Mouse (Mus musculus) CH12F3 (cell line): Measurements from ENCODE around the gene Mcoln3.

Source experiments
- in situ Hi-C: fragments of 300-500 bp; cut with MboI; formaldehyde crosslinking; loops from 2 replicates; pipeline ENCODE4 v1.14.3; 2020; ENCODE audit warnings: low sequenced_read_pairs

Gene Mcoln3

DNA sequence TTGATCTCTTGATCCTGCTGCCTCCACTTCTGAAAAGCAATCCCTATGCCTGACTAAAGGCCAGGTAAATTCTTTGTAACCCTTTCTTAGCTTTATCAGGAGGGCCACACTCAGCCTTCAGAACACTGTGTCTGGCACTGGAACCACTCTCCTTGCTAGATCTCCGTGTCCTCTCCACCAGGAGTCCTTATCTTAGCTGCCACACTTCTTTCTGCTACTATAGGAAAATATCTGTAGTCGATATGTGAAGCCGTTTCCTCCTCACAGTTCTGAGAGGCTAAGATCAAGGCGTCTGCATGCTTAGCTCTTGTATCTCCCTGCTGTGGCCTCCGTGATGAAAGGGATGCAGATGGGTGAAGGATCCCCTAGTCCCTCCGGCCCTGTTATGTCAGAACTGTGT lies 10.0 kb downstream of the Mcoln3 start:
- in situ Hi-C loops: no loop called here

- in situ Hi-C loops: no loop called here
Observed at GRCm38 (mm10) chr3:146134834-146135233, 17.6 kb downstream of the Mcoln3 start.

- in situ Hi-C loops: no loop called here
Observed at GRCm38 (mm10) chr3:146135417-146135816, 18.2 kb downstream of the Mcoln3 start.

DNA sequence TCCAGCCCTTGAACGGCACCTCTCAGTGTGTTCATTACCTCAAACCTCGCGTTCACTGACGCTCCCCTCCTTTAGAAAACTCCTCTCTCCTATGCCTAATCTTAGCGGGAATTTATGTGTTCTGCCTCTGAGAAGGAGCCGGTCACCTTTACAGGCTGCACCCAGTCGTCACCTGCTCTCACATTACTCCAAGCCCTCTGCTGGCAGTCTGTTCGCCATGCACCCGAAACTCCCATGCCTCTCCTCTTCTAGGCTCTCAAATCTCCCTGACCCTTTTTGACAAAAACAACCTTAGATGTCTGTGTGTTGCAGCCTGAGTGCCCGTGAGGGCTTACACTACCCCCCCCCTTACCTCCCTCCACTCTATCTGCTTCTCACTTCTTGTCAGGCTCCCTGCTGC lies 19.2 kb downstream of the Mcoln3 start:
- in situ Hi-C loops: no loop called here

DNA sequence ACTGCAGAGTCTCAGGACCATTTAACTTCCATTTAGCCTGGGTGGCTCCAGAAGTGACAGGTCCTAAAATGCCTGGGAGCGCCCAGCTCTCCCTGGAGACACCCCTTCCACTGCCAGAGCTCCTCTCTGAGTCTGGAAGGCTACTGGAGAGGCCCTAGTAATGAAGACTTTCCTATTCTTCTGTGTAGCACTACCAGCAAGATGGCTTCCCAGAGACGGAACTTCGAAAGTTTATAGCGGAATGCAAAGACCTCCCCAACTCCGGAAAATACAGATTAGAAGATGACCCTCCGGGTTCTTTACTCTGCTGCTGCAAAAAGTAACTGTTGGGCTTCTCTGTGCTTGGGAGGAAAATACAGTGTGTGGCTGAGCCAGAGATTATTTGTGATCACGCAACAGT lies 23.0 kb downstream of the Mcoln3 start:
- in situ Hi-C loops: no loop called here

DNA sequence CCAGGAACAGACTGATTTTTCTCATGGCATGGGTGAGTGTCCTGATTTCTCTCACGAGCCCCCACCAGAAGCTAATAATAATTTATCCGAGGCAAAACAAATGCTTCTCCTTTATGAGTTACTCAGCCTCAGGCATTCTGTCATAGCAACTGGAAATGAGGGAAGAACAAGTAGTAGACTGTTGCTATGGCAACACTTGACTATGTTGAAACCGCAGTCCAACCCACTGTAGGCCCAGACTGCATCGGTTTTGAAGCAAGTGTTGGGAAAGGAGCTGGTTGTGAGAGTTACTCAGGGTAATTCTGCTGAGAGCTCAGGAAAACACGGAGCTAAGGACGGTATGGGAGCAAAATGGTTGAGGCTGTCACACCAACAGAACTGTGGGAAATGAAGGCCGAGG lies 25.3 kb downstream of the Mcoln3 start:
- in situ Hi-C loops: no loop called here

DNA sequence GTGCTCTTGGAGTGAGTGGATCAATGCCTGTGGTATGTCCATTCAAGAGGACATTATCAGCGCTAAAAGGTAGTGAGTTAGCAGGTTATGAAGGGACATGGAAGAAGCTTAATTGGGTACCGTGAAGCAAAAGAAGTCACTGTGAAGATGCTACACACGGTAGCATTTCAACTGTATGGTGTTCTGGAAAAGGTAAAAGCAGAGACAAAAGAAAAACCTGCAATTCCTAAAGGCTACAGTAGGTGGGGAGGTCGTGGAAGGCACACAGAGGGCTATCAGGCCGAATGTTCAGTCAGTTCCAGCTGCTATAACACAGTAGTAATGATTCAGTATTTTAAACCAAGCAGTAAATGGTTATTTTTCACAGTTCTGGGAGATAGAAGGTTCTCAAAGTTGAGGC lies 28.3 kb downstream of the Mcoln3 start:
- in situ Hi-C loops: no loop called here

- in situ Hi-C loops: no loop called here
Observed at GRCm38 (mm10) chr3:146146131-146146530, 28.9 kb downstream of the Mcoln3 start.

DNA sequence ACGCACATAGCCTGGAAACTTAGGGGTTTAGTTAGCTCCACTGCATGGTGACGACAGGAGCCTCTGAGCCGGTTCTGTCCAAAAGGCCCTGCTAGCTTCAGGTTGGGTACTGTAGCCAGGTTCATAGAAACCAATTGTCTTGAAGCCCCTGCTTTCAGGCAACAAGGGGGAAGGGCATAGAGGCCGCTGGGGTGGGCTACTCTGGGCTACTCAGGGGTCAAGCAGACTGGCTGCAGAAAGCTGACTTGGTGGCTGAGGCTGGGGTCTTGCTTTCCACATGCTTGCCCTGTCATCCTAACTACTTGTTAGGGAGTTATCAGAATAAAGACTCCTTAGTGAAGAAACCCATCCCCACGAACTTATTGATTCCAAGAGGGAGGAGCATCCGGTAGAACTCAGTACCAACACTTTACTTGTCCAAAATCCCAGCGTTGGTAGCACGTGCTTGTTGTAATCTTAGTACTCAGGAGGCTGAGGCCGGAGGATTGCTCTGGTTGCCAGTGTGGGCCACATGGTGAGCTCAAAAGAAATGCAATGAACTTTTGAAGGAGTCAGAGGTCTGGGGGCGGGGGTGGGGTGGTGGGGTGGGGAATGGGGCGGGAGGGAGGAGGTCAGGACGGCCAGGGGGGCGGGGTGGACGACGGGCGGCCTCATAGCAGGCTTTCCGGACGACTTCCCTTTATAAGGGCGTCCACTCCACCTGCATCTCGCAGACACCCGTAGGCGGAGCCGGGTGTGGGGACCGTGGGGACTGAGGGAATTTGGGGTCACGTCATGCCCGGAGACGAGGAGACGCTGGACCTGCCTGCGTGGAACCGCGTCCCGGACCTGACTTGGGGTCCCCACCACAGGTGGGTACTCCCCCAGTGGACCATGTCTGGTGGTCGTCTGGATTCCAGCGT lies 32.2 kb downstream of the Mcoln3 start, which contains the start of gene Mcoln2:
Mcoln2 (plus strand) TSS at position 678 of the 902 bp plus-strand sequence.
- in situ Hi-C loops: no loop called here

DNA sequence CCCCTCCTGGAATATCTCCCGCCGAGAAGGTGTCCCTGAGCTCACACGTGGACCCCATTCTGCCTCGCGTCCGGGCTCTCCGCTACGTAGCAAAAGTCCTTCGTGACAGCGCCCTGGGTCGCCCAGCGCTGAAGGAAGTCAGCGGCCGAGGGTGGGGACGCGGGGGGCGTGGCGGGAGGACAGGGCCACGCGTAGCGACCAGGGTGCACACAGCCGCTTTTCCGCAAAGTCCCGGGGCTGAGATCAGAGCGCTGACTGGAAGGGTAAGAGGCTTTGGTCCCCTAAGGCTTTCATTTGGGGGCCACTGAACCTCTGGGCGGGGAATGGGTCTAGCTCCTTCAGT lies 32.8 kb downstream of the Mcoln3 start:
- in situ Hi-C loops: no loop called here

- in situ Hi-C loops: no loop called here
Observed at GRCm38 (mm10) chr3:146150560-146150959, 33.3 kb downstream of the Mcoln3 start.

DNA sequence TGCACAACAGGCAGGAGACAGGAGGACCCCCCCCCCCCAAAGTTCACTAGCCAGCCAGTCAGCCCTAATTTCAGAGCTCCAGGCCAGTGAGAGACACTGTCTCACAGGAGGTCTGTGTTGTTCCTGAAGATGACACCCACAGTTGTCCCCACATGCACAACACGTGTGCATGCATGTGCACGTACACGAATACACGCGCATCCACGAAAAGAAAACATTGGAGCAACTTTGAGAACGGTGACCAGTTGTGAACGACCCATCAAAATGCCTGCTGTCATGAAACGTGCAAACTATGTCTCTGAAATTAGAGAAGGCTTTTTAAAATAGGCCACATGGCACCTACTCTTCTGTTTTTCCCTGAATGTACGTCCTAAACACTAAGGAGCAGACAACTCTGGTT lies 34.1 kb downstream of the Mcoln3 start:
- in situ Hi-C loops: no loop called here

GRCm38 (mm10) chr3:146151755-146152154 lies 34.5 kb downstream of the Mcoln3 start:
- in situ Hi-C loops: no loop called here

DNA sequence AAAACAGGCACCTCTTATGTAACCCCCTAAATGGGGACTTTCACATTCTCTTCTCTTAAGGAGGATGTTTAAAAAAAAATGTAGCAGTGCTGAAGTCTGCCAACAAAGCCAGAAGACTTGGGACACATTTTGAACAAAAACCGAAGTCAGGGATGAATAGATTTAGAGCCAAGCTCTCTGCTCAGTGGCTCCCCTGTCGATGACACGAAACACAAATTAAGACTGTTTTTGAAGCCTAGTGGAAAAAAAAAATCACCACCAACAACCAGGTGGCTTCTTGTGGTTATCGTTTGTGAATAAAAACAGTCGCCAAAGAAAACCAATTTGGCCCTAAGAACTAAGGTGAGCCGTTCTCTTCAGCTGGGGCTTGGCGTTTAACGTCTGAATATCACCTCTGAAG lies 35.1 kb downstream of the Mcoln3 start:
- in situ Hi-C loops: no loop called here

DNA sequence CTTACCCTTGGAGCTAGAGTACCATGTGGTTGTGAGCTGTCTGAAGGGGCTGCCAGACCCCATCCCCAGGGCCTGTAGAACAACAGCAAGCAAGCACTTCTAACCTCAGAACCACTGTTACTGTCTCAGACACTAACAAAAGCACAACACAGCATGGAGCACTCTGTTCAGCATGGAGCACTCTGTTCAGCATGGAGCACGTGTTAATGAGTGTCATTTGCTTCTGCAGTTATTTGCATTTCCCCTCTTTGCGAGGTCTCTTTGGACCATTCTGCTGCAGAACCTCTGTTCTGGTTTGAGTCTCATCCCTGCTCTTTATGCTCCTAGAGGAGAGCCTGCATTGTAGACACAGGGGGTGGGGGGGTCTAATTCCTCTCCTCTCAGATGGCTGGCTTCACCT lies 35.7 kb downstream of the Mcoln3 start:
- in situ Hi-C loops: no loop called here

GRCm38 (mm10) chr3:146153862-146154611 lies 36.8 kb downstream of the Mcoln3 start:
- in situ Hi-C loops: no loop called here

- in situ Hi-C loops: no loop called here
Observed at GRCm38 (mm10) chr3:146155628-146156576, 38.7 kb downstream of the Mcoln3 start.

GRCm38 (mm10) chr3:146156811-146157210 lies 39.6 kb downstream of the Mcoln3 start:
- in situ Hi-C loops: no loop called here

DNA sequence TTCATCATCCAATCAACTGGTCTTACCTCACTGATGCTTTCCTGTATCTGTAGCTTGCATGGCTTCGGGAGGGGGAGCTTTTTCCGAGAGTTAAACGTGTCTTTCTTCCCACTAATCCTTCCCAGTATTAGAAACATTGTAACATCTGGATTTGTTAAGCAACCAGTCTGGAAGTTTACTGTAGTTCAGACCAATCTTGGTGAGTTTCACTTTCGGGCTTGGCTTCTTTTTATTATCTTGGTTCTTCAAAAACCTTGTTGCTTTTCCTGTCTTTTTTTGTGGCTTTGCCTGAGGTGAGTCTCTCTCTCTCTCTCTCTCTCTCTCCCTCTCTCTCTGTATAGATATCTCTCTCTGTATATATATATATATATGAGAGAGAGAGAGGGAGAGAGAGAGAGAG lies 40.8 kb downstream of the Mcoln3 start:
- in situ Hi-C loops: no loop called here

GRCm38 (mm10) chr3:146159360-146159759 lies 42.1 kb downstream of the Mcoln3 start:
- in situ Hi-C loops: no loop called here

DNA sequence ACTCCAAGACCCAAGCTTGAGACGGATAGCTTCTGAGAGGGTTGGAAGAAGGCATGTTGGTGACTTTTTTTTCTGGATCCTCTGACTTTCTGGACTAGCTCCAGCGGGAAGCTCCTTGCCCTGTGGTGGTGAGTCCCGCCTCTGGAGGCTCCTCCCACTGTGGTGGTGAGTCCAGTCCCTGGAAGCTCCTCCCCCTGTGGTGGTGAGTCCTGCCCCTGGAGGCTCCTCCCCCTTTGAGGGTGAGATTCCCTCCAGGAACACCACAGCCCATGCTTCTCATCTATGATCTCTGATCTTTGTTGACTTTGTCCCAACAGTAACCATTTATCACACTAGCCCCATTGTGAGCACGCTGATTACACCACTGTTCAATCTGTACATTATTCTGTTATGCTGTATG lies 44.9 kb downstream of the Mcoln3 start:
- in situ Hi-C loops: no loop called here
